Mouse (Mus musculus) MEL (cell line): ENCODE data around the gene Snrpd3. TPM values are rescaled to one million over a fixed set of nuclear protein-coding genes. Genes with fewer than 3 reads are reported as not detected.
A peak's percentile ranks its signal among the peaks of the same experiment; 100 is the strongest.

Experiments used
- DNase-seq: peaks from one replicate; pipeline ENCODE4 v3.0.0; 2011; ENCODE audit warnings: low read depth, low spot score
- H3K27ac ChIP-seq: 2 replicates; pipeline ENCODE4 v1.5.1; 2012; ENCODE audit warnings: low read depth, mild to moderate bottlenecking, control low read depth, low read length, moderate library complexity; ENCODE audit not compliant: control insufficient read depth
- H3K27me3 ChIP-seq, 2 experiments: fragments of 150-350 bp in 1 of 2; sonication (generic) in 1 of 2; 2 replicates each; pipeline ENCODE4 v1.6.1; 2012; ENCODE audit warnings: low read length in 2 of 2, mild to moderate bottlenecking in 2 of 2, improper control_type of control experiment in 1 of 2, moderate library complexity in 1 of 2; ENCODE audit not compliant: insufficient read depth in 2 of 2, control insufficient read depth in 1 of 2
- H3K36me3 ChIP-seq, 2 experiments: 2 replicates each; pipeline ENCODE4 v1.6.1; 2012 to 2014; ENCODE audit warnings: low read length in 2 of 2, improper control_type of control experiment in 1 of 2, inconsistent platforms in 1 of 2, mild to moderate bottlenecking in 1 of 2; ENCODE audit not compliant: insufficient read depth in 2 of 2, control insufficient read depth in 1 of 2
- H3K4me1 ChIP-seq, 2 experiments: fragments of 150-350 bp in 1 of 2; sonication (generic) in 1 of 2; 2 replicates each; pipeline ENCODE4 v1.6.1; 2012; ENCODE audit warnings: low read length in 2 of 2, improper control_type of control experiment in 1 of 2, mild to moderate bottlenecking in 1 of 2; ENCODE audit not compliant: insufficient read depth in 2 of 2, control insufficient read depth in 1 of 2
- H3K4me3 ChIP-seq, 2 experiments: fragments of 150-350 bp in 1 of 2; sonication (generic) in 1 of 2; 2 replicates each; pipeline ENCODE4 v1.5.1; 2012; ENCODE audit warnings: low read depth in 2 of 2, low read length in 2 of 2, mild to moderate bottlenecking in 2 of 2, moderate library complexity in 2 of 2, control low read depth in 1 of 2, improper control_type of control experiment in 1 of 2; ENCODE audit not compliant: control insufficient read depth in 1 of 2, insufficient read depth in 1 of 2
- H3K79me2 ChIP-seq: 2 replicates; pipeline ENCODE4 v1.6.1; 2012; ENCODE audit warnings: mild to moderate bottlenecking, low read length, moderate library complexity; ENCODE audit not compliant: control insufficient read depth, poor library complexity, insufficient read depth
- H3K9ac ChIP-seq: 2 replicates; pipeline ENCODE4 v1.6.1; 2012; ENCODE audit warnings: low read depth, mild to moderate bottlenecking, control low read depth, low read length, moderate library complexity; ENCODE audit not compliant: control insufficient read depth, poor library complexity, severe bottlenecking
- H3K9me3 ChIP-seq: fragments of 150-350 bp; sonication (generic); replicated peaks from 2 replicates; pipeline ENCODE4 v1.6.1; 2012; ENCODE audit warnings: mild to moderate bottlenecking, low read length, improper control_type of control experiment, moderate library complexity; ENCODE audit not compliant: insufficient read depth
- BHLHE40 ChIP-seq: IDR thresholded peaks from 2 replicates; pipeline ENCODE4 v1.6.1; 2012; ENCODE audit warnings: low read depth, mild to moderate bottlenecking, inconsistent platforms, low read length, improper control_type of control experiment, borderline replicate concordance
- CHD1 ChIP-seq: IDR thresholded peaks from 2 replicates; pipeline ENCODE4 v1.6.1; 2012; ENCODE audit warnings: low read depth, mild to moderate bottlenecking, inconsistent platforms, low read length, improper control_type of control experiment
- CHD2 ChIP-seq: IDR thresholded peaks from 2 replicates; pipeline ENCODE4 v1.6.1; 2011; ENCODE audit warnings: low read length, improper control_type of control experiment
- CTCF ChIP-seq, 3 experiments: IDR thresholded peaks in 2 of 3; conservative IDR thresholded peaks in 1 of 3; 2 replicates each; pipeline ENCODE4 v1.5.1; 2011 to 2012; ENCODE audit warnings: low read length in 3 of 3, low read depth in 2 of 3, mild to moderate bottlenecking in 2 of 3, improper control_type of control experiment in 1 of 3, inconsistent platforms in 1 of 3, mixed read lengths in 1 of 3, moderate library complexity in 1 of 3; ENCODE audit not compliant: control insufficient read depth in 1 of 3, insufficient read depth in 1 of 3, poor library complexity in 1 of 3, severe bottlenecking in 1 of 3
- E2F4 ChIP-seq: IDR thresholded peaks from 2 replicates; pipeline ENCODE4 v1.6.1; 2011; ENCODE audit warnings: low read depth, low read length, improper control_type of control experiment, borderline replicate concordance
- ELF1 ChIP-seq: IDR thresholded peaks from 2 replicates; pipeline ENCODE4 v1.6.1; 2014; ENCODE audit warnings: low read depth, mild to moderate bottlenecking, inconsistent platforms, low read length, improper control_type of control experiment, moderate library complexity
- EP300 ChIP-seq, 2 experiments: IDR thresholded peaks; 2 replicates each; pipeline ENCODE4 v1.6.1; 2011; ENCODE audit warnings: improper control_type of control experiment in 2 of 2, low read length in 2 of 2, low read depth in 1 of 2, mild to moderate bottlenecking in 1 of 2
- ETS1 ChIP-seq: IDR thresholded peaks from 2 replicates; pipeline ENCODE4 v1.6.1; 2012; ENCODE audit warnings: low read depth, mild to moderate bottlenecking, inconsistent platforms, low read length, improper control_type of control experiment, moderate library complexity
- GATA1 ChIP-seq: IDR thresholded peaks from 2 replicates; pipeline ENCODE4 v1.6.1; 2011; ENCODE audit warnings: low read depth, low read length, improper control_type of control experiment
- JUND ChIP-seq: IDR thresholded peaks from 2 replicates; pipeline ENCODE4 v1.6.1; 2011; ENCODE audit warnings: low read depth, mild to moderate bottlenecking, improper control_type of control experiment, low read length
- MAX ChIP-seq: IDR thresholded peaks from 2 replicates; pipeline ENCODE4 v1.6.1; 2011; ENCODE audit warnings: low read length, improper control_type of control experiment
- MAZ ChIP-seq: IDR thresholded peaks from 2 replicates; pipeline ENCODE4 v1.6.1; 2012; ENCODE audit warnings: low read depth, mild to moderate bottlenecking, inconsistent platforms, low read length, improper control_type of control experiment
- MEF2A ChIP-seq: IDR thresholded peaks from 2 replicates; pipeline ENCODE4 v1.6.1; 2014; ENCODE audit warnings: low read depth, mild to moderate bottlenecking, inconsistent platforms, low read length, improper control_type of control experiment; ENCODE audit not compliant: poor library complexity, insufficient replicate concordance, severe bottlenecking; ENCODE audit errors: extremely low read depth
- MXI1 ChIP-seq: IDR thresholded peaks from 2 replicates; pipeline ENCODE4 v1.6.1; 2011; ENCODE audit warnings: mild to moderate bottlenecking, low read depth, low read length, improper control_type of control experiment
- MYC ChIP-seq: IDR thresholded peaks from 2 replicates; pipeline ENCODE4 v1.6.1; 2011; ENCODE audit warnings: low read depth, mild to moderate bottlenecking, low read length, improper control_type of control experiment, moderate library complexity
- NELFE ChIP-seq: IDR thresholded peaks from 2 replicates; pipeline ENCODE4 v1.6.1; 2011; ENCODE audit warnings: low read depth, low read length, improper control_type of control experiment
- NRF1 ChIP-seq: IDR thresholded peaks from 2 replicates; pipeline ENCODE4 v1.6.1; 2014; ENCODE audit warnings: low read depth, mild to moderate bottlenecking, inconsistent platforms, low read length, improper control_type of control experiment, moderate library complexity; ENCODE audit not compliant: poor library complexity, insufficient read depth, severe bottlenecking
- POLR2AphosphoS2 ChIP-seq: IDR thresholded peaks from 2 replicates; pipeline ENCODE4 v1.6.1; 2011; ENCODE audit warnings: low read length, improper control_type of control experiment
- POLR2AphosphoS5 ChIP-seq: IDR thresholded peaks from 2 replicates; pipeline ENCODE4 v1.6.1; 2012; ENCODE audit warnings: low read depth, borderline replicate concordance, mild to moderate bottlenecking, inconsistent platforms, low read length, moderate library complexity, mixed read lengths
- RAD21 ChIP-seq: IDR thresholded peaks from 2 replicates; pipeline ENCODE4 v1.6.1; 2011; ENCODE audit warnings: mild to moderate bottlenecking, low read depth, low read length, improper control_type of control experiment
- RCOR1 ChIP-seq: IDR thresholded peaks from 2 replicates; pipeline ENCODE4 v1.6.1; 2012; ENCODE audit warnings: low read depth, mild to moderate bottlenecking, inconsistent platforms, low read length, improper control_type of control experiment
- SIN3A ChIP-seq: IDR thresholded peaks from 2 replicates; pipeline ENCODE4 v1.6.1; 2012; ENCODE audit warnings: low read length, improper control_type of control experiment, inconsistent platforms
- SMC3 ChIP-seq: IDR thresholded peaks from 2 replicates; pipeline ENCODE4 v1.6.1; 2011; ENCODE audit warnings: low read depth, low read length, improper control_type of control experiment
- TBP ChIP-seq: IDR thresholded peaks from 2 replicates; pipeline ENCODE4 v1.8.0; 2011; ENCODE audit warnings: low read depth, low read length, improper control_type of control experiment
- UBTF ChIP-seq: IDR thresholded peaks from 2 replicates; pipeline ENCODE4 v1.6.1; 2012; ENCODE audit warnings: low read depth, mild to moderate bottlenecking, inconsistent platforms, low read length, improper control_type of control experiment, moderate library complexity, borderline replicate concordance; ENCODE audit not compliant: insufficient read depth
- USF2 ChIP-seq, 2 experiments: IDR thresholded peaks; 2 replicates each; pipeline ENCODE4 v1.6.1; 2011 to 2012; ENCODE audit warnings: improper control_type of control experiment in 2 of 2, low read length in 2 of 2, borderline replicate concordance in 1 of 2, inconsistent platforms in 1 of 2, low read depth in 1 of 2, mild to moderate bottlenecking in 1 of 2; ENCODE audit not compliant: insufficient read depth in 1 of 2
- ZMIZ1 ChIP-seq: IDR thresholded peaks from 2 replicates; pipeline ENCODE4 v1.6.1; 2012; ENCODE audit warnings: low read depth, mild to moderate bottlenecking, inconsistent platforms, low read length, improper control_type of control experiment, moderate library complexity
- polyA plus RNA-seq, 2 experiments: library from polyadenylated mRNA; stranded (reverse) in 1 of 2; unstranded in 1 of 2; fragments of >175 nt in 1 of 2; fragments of >200 nt in 1 of 2; gene quantifications; 2 replicates each; pipeline versions ENCODE4 v1.2.1 to v1.2.4; 2012; ENCODE audit warnings: low replicate concordance in 2 of 2, low read depth in 1 of 2; ENCODE audit not compliant: insufficient read length in 2 of 2, insufficient read depth in 1 of 2, missing spikeins in 1 of 2
- total RNA-seq: library from RNA; depleted of rRNA; stranded (reverse); fragments of 300-350 nt; gene quantifications from 2 replicates; pipeline ENCODE4 v1.2.3, GENCODE M21; 2012

The Snrpd3 gene
- total and polyA plus RNA-seq, 3 experiments, result 155 to 643 TPM; not detected in 1

DNA sequence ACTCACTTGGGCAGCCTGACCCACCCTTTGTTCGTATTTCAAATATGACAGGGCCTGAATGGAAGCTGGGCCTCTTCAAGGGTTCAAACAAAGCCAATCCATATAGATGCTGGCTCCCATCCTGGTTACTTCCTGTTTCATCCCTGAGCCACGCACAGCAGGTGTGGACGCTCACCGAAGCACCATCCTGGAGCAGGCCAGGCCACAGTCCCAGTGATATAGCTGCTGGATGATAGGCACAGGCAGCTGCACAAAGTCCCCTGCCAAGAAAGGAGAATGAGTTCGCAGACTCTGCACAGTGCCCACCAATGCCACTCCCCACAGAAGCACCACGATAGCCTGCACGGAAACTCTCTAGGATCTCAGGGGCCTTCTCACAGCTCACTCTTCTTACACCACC, 5.5 kb upstream of the Snrpd3 start:
- peaks cover 5% of the 10 kb centered on the region for H3K79me2 ChIP-seq
- DNase-seq, result no peak
- H3K4me1 ChIP-seq, result peaks cover 15 to 24% of the 10 kb centered on the region in 2 experiments
- H3K4me3 ChIP-seq, result no peak overlapping the region
- H3K27me3 ChIP-seq, result no peaks in the 10 kb centered on the region
- H3K9me3 ChIP-seq, result no peaks in the 10 kb centered on the region
- TF ChIP-seq CHD2, result no peak
- TF ChIP-seq EP300 (IDR thresholded peaks at IDR 0.05; ENCODE audit: low read depth in 1 of 2, low read length in 2 of 2), result no peak
- TF ChIP-seq RAD21, result no peak
- TF ChIP-seq MXI1, result no peak
- no peak for TF ChIP-seq NELFE
- TF ChIP-seq GATA1, result no peak
- TF ChIP-seq, all 39 proteins: peak for 0
- H3K36me3 ChIP-seq, result peaks cover 2 to 20% of the 10 kb centered on the region in 2 experiments; a peak in 3 of 4 replicates
- no peak overlapping the region for H3K27ac ChIP-seq
- H3K9ac ChIP-seq, result no peak overlapping the region

DNA sequence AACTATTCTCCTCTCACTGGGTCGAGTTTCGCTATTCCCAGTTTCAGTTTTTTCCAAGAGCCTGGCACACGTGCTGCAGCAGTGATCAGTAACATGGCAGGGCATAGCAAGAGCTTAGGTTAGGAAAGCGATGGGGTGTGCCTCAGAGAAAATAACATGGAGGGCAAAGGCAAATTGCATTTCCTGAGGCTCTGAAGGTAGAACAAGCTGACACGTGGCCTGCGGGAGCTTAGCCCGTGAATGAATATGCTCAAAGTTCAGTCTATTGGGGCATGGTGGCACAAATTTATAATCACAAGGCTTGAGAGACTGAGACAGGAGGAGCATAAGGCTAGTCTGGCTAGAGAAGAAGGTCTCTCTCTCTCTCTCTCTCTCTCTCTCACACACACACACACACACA, 4.6 kb upstream of the Snrpd3 start:
- DNase-seq, result no peak
- no peak overlapping the region for H3K27ac ChIP-seq

DNA sequence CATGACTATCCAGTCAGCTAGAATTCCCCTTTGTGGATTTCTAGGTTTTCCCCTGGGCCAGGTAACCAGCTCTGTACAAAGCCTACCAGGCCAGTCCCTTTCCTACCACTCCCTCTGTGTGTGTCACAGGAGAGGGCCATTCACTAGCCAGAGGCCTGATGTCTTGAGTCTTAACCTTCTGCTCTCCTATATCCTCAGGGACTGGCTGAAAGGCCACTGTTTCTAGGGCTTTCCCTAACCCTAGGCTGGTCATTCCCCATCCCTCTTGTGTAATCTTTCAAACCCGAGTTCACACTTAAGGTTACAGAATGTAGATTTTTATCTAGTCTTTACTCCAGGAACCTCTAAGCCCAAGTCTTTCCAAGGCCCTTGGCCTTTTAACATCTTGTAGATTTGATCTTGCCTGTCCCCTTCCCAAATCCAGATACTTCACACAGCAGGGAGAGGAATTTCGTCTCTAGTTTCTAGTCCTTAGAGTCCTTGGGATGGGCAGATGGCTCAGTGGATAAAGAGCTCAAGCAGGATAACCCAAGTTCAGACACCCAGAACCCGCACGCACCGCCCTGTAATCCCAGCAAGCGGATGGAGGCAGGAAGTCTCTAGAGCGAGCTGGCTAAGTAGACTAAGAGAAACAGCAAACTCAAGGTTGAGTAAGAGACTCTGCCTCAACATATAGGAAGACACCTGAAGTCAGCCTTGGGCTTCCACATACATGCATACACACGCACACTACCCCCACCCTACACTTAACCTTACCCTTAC, 3.9 kb upstream of the Snrpd3 start:
- no peak overlapping the region for H3K9ac ChIP-seq

More for the DNA sequence above, 4.6 kb upstream of the Snrpd3 start:
- Histone ChIP-seq H3K4me1 (peaks cover 15 to 24% of the 10 kb centered on the region in 2 experiments), H3K27me3 (no peaks in the 10 kb centered on the region), H3K79me2 (peaks cover 6% of the 10 kb centered on the region), H3K36me3 (peaks cover 2 to 20% of the 10 kb centered on the region in 2 experiments; a peak in 3 of 4 replicates), H3K9me3 (no peaks in the 10 kb centered on the region), H3K4me3 (no peak overlapping the region), H3K9ac (no peak overlapping the region)
- TF ChIP-seq ELF1, result no peak
- no peak for TF ChIP-seq CHD1
- TF ChIP-seq MEF2A, result no peak
- TF ChIP-seq NRF1, result no peak
- no peak for TF ChIP-seq ETS1
- TF ChIP-seq RAD21, result no peak
- TF ChIP-seq POLR2AphosphoS2, result no peak
- TF ChIP-seq TBP, result no peak
- no peak for TF ChIP-seq SIN3A
- no peak for TF ChIP-seq POLR2AphosphoS5
- TF ChIP-seq USF2 (IDR thresholded peaks at IDR 0.05; ENCODE audit: borderline replicate concordance in 1 of 2, insufficient read depth in 1 of 2, low read depth in 1 of 2, low read length in 2 of 2), result no peak
- no peak for TF ChIP-seq MYC
- no peak for TF ChIP-seq BHLHE40
- TF ChIP-seq UBTF, result no peak
- no peak for TF ChIP-seq E2F4
- TF ChIP-seq EP300 (IDR thresholded peaks at IDR 0.05; ENCODE audit: low read depth in 1 of 2, low read length in 2 of 2), result no peak
- TF ChIP-seq RCOR1, result no peak

More for the DNA sequence above, 3.9 kb upstream of the Snrpd3 start:
- H3K4me1 ChIP-seq, result peaks cover 15 to 24% of the 10 kb centered on the region in 2 experiments
- TF ChIP-seq MYC (no peak), TBP (no peak), EP300 (IDR thresholded peaks at IDR 0.05; ENCODE audit: low read depth in 1 of 2, low read length in 2 of 2) (no peak), SMC3 (no peak), CTCF (IDR thresholded peaks at IDR 0.05 in 2 of 3, conservative IDR thresholded peaks at IDR 0.05 in 1 of 3; ENCODE audit: control insufficient read depth in 1 of 3, insufficient read depth in 1 of 3, low read depth in 2 of 3, low read length in 3 of 3, poor library complexity in 1 of 3, severe bottlenecking in 1 of 3) (no peak), CHD2 (no peak), GATA1 (no peak), UBTF (no peak), MAX (no peak), MAZ (no peak), NRF1 (no peak), JUND (no peak), ZMIZ1 (no peak)
- no peaks in the 10 kb centered on the region for H3K27me3 ChIP-seq
- peaks cover 13% of the 10 kb centered on the region for H3K79me2 ChIP-seq
- peak overlapping the region; percentile 54; the same call in 1 of the 2 replicates for H3K27ac ChIP-seq
- no peak overlapping the region for H3K4me3 ChIP-seq
- peaks cover 2 to 20% of the 10 kb centered on the region in 2 experiments; a peak in 3 of 4 replicates for H3K36me3 ChIP-seq
- no peaks in the 10 kb centered on the region for H3K9me3 ChIP-seq
- DNase-seq, result no peak
